ENCODE assay signal across 9 mouse cellular contexts in genomic region chr7:67910528-67910927, GRCm38 (mm10). TPM values are rescaled to one million over a fixed set of nuclear protein-coding genes. Genes with fewer than 3 reads are reported as not detected.
A peak's percentile ranks its signal among the peaks of the same experiment; 100 is the strongest.
DNase-seq lines count a peak whose midpoint lies in the region; ATAC-seq lines count a peak whose summit lies in the region.
"Had no signal": no experiment of that assay in that cellular context is flagged by ENCODE, and none has a peak within 500 bp of the region (broad histone marks: within the 10 kb centered on the region; RNA-seq: fewer than 3 reads in every experiment).

No protein-coding gene starts in this region.

- H3K4me3 ChIP-seq in heart, embryonic 15.5 days = peak overlapping the region; percentile 7
- H3K4me3 ChIP-seq in midbrain, embryonic 10.5 days = peak overlapping the region; percentile 9; the same call in 1 of the 2 replicates

- H3K4me2 ChIP-seq in heart, embryonic 15.5 days = peak overlapping the region; percentile 50

- DNase-seq in frontal cortex, postnatal 25 days (ENCODE audit: low spot score in 2 of 2) = no peak
- DNase-seq in embryo, embryonic 10 days (ENCODE audit: low spot score) = peak; percentile 49
- DNase-seq in midbrain, embryonic 10.5 days (ENCODE audit: low spot score) = no peak
- no peak for DNase-seq in adipocyte (ENCODE audit: low spot score)
- DNase-seq in adrenal gland, adult 2 months = no peak
- no peak for DNase-seq in ovary, postnatal 36 days (ENCODE audit: low spot score)

- H3K27ac ChIP-seq in heart, embryonic 15.5 days = peak overlapping the region; percentile 77
- peak overlapping the region; percentile 78 for H3K27ac ChIP-seq in midbrain, embryonic 10.5 days (replicated peaks)
- H3K27ac ChIP-seq: liver, embryonic 14.5 days had no signal

- 0 out of 2 replicates have a peak, but pooled peaks have one; percentile 20 for ATAC-seq in frontal cortex, adult (ENCODE audit: low TSS enrichment)
- ATAC-seq in heart, embryonic 15.5 days (replicated peaks; ENCODE audit: insufficient number of reproducible peaks, insufficient read depth, low FRiP score, low read depth) = peak; percentile 51

- no peaks in the 10 kb centered on the region for H3K27me3 ChIP-seq in heart, embryonic 15.5 days
- H3K27me3 ChIP-seq in midbrain, embryonic 10.5 days (ENCODE audit: low read depth, poor library complexity, severe bottlenecking) = no peaks in the 10 kb centered on the region

- H3K9me3 ChIP-seq in heart, embryonic 15.5 days (replicated peaks) = no peaks in the 10 kb centered on the region
- H3K9me3 ChIP-seq in midbrain, embryonic 10.5 days (replicated peaks) = no peaks in the 10 kb centered on the region

- 17% methylated on average over 10 of the region's 10 CpGs for WGBS in heart, embryonic 15.5 days
- whole genome bisulfite sequencing in midbrain, embryonic 10.5 days = 58% methylated on average over 10 of the region's 10 CpGs

- peaks cover 25% of the 10 kb centered on the region for H3K4me1 ChIP-seq in heart, embryonic 15.5 days (replicated peaks)
- peaks cover 16% of the 10 kb centered on the region for H3K4me1 ChIP-seq in midbrain, embryonic 10.5 days

- no peak overlapping the region for H3K9ac ChIP-seq in heart, embryonic 15.5 days
- H3K9ac ChIP-seq: liver, embryonic 14.5 days had no signal

- no peaks in the 10 kb centered on the region for H3K36me3 ChIP-seq in heart, embryonic 15.5 days
- no peaks in the 10 kb centered on the region for H3K36me3 ChIP-seq in midbrain, embryonic 10.5 days

RNA-seq across cellular contexts. Expression of gene Igf1r, which starts 42.1 kb away (rescaled TPM):
- polyA plus RNA-seq in heart, embryonic 15.5 days (2015; fragmentation: Nextera tagmentation; extraction: Ambion mirVana) = 13.9 and 16.5 TPM in 2 replicates
- 17.0 and 21.6 TPM in 2 replicates for polyA plus RNA-seq in midbrain, embryonic 10.5 days (2016; fragmentation: Nextera tagmentation; extraction: Ambion mirVana)
- 10 to 100 TPM; 41.2 to 95.1 TPM for total RNA-seq in adrenal gland, adult 2 months (2021)
- 14.8 and 21.3 TPM in 2 replicates for polyA plus RNA-seq in adrenal gland, adult 2 months (2012; rRNA removed)
